Mouse (Mus musculus) ES-E14 (cell line): ENCODE measurements around the gene Spns2. TPM values are rescaled to one million over a fixed set of nuclear protein-coding genes. Genes with fewer than 3 reads are reported as not detected.
A peak's percentile ranks its signal among the peaks of the same experiment; 100 is the strongest.

Source experiments
- DNase-seq: peaks from one replicate; pipeline ENCODE4 v3.0.0-alpha.2; 2013; ENCODE audit warnings: low read depth, low spot score
- H3K27ac ChIP-seq: 2 replicates; pipeline ENCODE4 v1.5.1; 2012; ENCODE audit warnings: low read depth, mild to moderate bottlenecking, low read length, moderate library complexity, mixed read lengths; ENCODE audit not compliant: poor library complexity, insufficient read depth, severe bottlenecking
- H3K36me3 ChIP-seq: 2 replicates; pipeline ENCODE4 v1.6.1; 2012; ENCODE audit warnings: mild to moderate bottlenecking, low read length, moderate library complexity, mixed read lengths; ENCODE audit not compliant: control insufficient read depth, poor library complexity, insufficient read depth, severe bottlenecking
- H3K4me1 ChIP-seq, 2 experiments: fragments of 150-350 bp in 1 of 2; sonication (generic) in 1 of 2; 2 replicates each; pipeline ENCODE4 v1.6.1; 2012; ENCODE audit warnings: low read length in 2 of 2, mild to moderate bottlenecking in 1 of 2, mixed read lengths in 1 of 2; ENCODE audit not compliant: control insufficient read depth in 2 of 2, insufficient read depth in 2 of 2, poor library complexity in 1 of 2
- H3K4me3 ChIP-seq, 2 experiments: fragments of 150-350 bp in 1 of 2; sonication (generic) in 1 of 2; 2 replicates each; pipeline ENCODE4 v1.5.1; 2012; ENCODE audit warnings: low read length in 2 of 2, low read depth in 1 of 2, mild to moderate bottlenecking in 1 of 2, mixed read lengths in 1 of 2; ENCODE audit not compliant: insufficient read depth in 1 of 2, poor library complexity in 1 of 2, severe bottlenecking in 1 of 2
- H3K9ac ChIP-seq: 2 replicates; pipeline ENCODE4 v1.6.1; 2012; ENCODE audit warnings: low read depth, mild to moderate bottlenecking, low read length, mixed read lengths; ENCODE audit not compliant: poor library complexity, insufficient read depth, severe bottlenecking
- H3K9me3 ChIP-seq: fragments of 150-350 bp; sonication (generic); 2 replicates; pipeline ENCODE4 v1.6.1; 2012; ENCODE audit warnings: low read depth, mild to moderate bottlenecking, low read length; ENCODE audit not compliant: control insufficient read depth, insufficient read depth
- CHD2 ChIP-seq: IDR thresholded peaks from 2 replicates; pipeline ENCODE4 v1.6.1; 2014; ENCODE audit warnings: mild to moderate bottlenecking, low read depth, low read length, inconsistent platforms
- HCFC1 ChIP-seq: IDR thresholded peaks from 2 replicates; pipeline ENCODE4 v1.6.1; 2012; ENCODE audit warnings: low read length, inconsistent platforms, borderline replicate concordance; ENCODE audit not compliant: insufficient read depth
- MAFK ChIP-seq: IDR thresholded peaks from 2 replicates; pipeline ENCODE4 v1.6.1; 2014; ENCODE audit warnings: mild to moderate bottlenecking, low read depth, low read length, inconsistent platforms; ENCODE audit not compliant: insufficient read depth
- ZC3H11A ChIP-seq: IDR thresholded peaks from 2 replicates; pipeline ENCODE4 v1.6.1; 2012; ENCODE audit warnings: low read depth, mild to moderate bottlenecking, inconsistent platforms, low read length, borderline replicate concordance
- ZNF384 ChIP-seq: IDR thresholded peaks from 2 replicates; pipeline ENCODE4 v1.6.1; 2012; ENCODE audit warnings: low read depth, low read length, inconsistent platforms
- in situ Hi-C, 2 experiments: fragments of 600-800 bp; cut with MboI; formaldehyde crosslinking; loops; one replicate each; pipeline ENCODE4 v1.15.1; 2025; ENCODE audit warnings: low sequenced_read_pairs in 2 of 2, inconsistent platforms in 1 of 2; ENCODE audit not compliant: unreplicated experiment in 2 of 2
- total RNA-seq: library from RNA; depleted of rRNA; stranded (reverse); fragments of 300-350 nt; gene quantifications from 2 replicates; pipeline ENCODE4 v1.2.3, GENCODE M21; 2012

The Spns2 gene
- total RNA-seq, 1 experiment = 2.4 TPM

GRCm38 (mm10) chr11:72489397-72489796 lies 307 bp downstream of the Spns2 start:
- Histone ChIP-seq H3K9ac (0 out of 2 replicates have a peak overlapping the region, but pooled peaks have one; percentile 4), H3K4me3 (peak overlapping the region; percentile 63 to 86), H3K4me1 (no peaks in the 10 kb centered on the region; a peak in 1 of 4 replicates), H3K27ac (no peak overlapping the region), H3K36me3 (no peaks in the 10 kb centered on the region), H3K9me3 (no peaks in the 10 kb centered on the region)
- TF ChIP-seq CHD2 (no peak), ZC3H11A (no peak), ZNF384 (no peak), MAFK (no peak)
- in situ Hi-C loops = no loop called here
- DNase-seq = peak; percentile 25

GRCm38 (mm10) chr11:72488753-72489271 lies 892 bp downstream of the Spns2 start:
- no peaks in the 10 kb centered on the region for H3K36me3 ChIP-seq
- no peak overlapping the region for H3K27ac ChIP-seq
- no peaks in the 10 kb centered on the region; a peak in 1 of 4 replicates for H3K4me1 ChIP-seq
- no peaks in the 10 kb centered on the region for H3K9me3 ChIP-seq
- peak overlapping the region; percentile 63 to 86 for H3K4me3 ChIP-seq
- H3K9ac ChIP-seq = 0 out of 2 replicates have a peak overlapping the region, but pooled peaks have one; percentile 4
- peak; percentile 21 for DNase-seq
- TF ChIP-seq ZC3H11A = no peak
- no peak for TF ChIP-seq HCFC1
- TF ChIP-seq CHD2 = no peak
- no peak for TF ChIP-seq ZNF384
- no peak for TF ChIP-seq MAFK
- in situ Hi-C loops = no loop called here

- H3K4me3 ChIP-seq = no peak overlapping the region
- DNase-seq = no peak
- H3K4me1 ChIP-seq = no peaks in the 10 kb centered on the region; a peak in 1 of 4 replicates
- in situ Hi-C loops = no loop called here
- no peak overlapping the region for H3K9ac ChIP-seq
- TF ChIP-seq ZNF384 = no peak
- TF ChIP-seq HCFC1 = no peak
- no peak for TF ChIP-seq MAFK
- TF ChIP-seq CHD2 = no peak
- TF ChIP-seq ZC3H11A = no peak
- H3K27ac ChIP-seq = no peak overlapping the region
- H3K9me3 ChIP-seq = no peaks in the 10 kb centered on the region
- no peaks in the 10 kb centered on the region for H3K36me3 ChIP-seq
These were observed 2.0 kb downstream of the Spns2 start for GRCm38 (mm10) chr11:72487739-72488138.

DNA sequence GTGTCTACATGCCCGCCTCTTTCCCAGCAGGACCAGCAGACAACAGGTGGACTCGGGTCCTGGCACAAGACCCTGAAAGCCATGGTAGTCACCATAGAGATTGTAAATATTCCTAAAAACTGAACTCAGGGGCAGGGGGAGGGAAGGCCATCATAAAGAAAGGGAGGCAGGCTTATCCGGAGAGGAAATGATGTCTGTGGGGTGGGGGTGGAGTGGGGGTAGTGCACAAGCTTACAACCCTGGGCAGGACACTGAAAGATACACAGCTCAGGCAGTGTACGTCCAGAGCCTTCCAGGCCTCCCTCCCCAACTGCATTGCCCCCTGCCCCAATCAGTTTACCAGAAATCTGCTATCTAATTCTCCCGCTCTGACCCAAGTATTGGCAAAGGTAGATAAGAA lies 2.5 kb downstream of the Spns2 start:
- H3K9ac ChIP-seq = no peak overlapping the region
- H3K4me3 ChIP-seq = no peak overlapping the region
- DNase-seq = no peak
- H3K27ac ChIP-seq = no peak overlapping the region
- no peaks in the 10 kb centered on the region for H3K9me3 ChIP-seq
- in situ Hi-C loops = no loop called here
- H3K36me3 ChIP-seq = no peaks in the 10 kb centered on the region
- TF ChIP-seq ZC3H11A (no peak), MAFK (no peak), ZNF384 (no peak), CHD2 (no peak), HCFC1 (no peak)
- H3K4me1 ChIP-seq = no peaks in the 10 kb centered on the region; a peak in 1 of 4 replicates

DNA sequence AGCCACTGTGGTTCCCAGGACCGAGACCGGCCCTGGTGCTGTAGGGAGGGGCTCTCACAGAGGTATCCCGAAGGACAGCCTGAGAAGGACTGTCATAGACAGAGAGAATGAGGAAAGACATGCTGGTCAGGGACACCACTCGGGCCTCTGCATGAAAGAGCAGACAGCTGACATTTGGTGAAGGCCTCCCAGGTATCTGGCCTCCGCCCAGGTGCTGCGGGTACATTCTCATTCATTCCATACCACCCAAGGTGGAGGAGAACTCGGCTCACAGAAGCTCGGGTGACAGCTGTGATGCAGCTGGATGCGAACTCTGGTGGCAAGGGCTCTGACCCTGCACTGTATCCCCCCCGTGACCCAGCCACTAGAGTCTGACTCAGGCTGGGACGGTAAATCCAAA lies 3.7 kb downstream of the Spns2 start:
- Histone ChIP-seq H3K4me3 (no peak overlapping the region), H3K36me3 (no peaks in the 10 kb centered on the region), H3K9me3 (no peaks in the 10 kb centered on the region), H3K9ac (no peak overlapping the region), H3K4me1 (no peaks in the 10 kb centered on the region; a peak in 1 of 4 replicates), H3K27ac (no peak overlapping the region)
- DNase-seq = no peak
- in situ Hi-C loops = no loop called here
- TF ChIP-seq HCFC1 = no peak
- no peak for TF ChIP-seq CHD2
- TF ChIP-seq MAFK = no peak
- no peak for TF ChIP-seq ZC3H11A
- no peak for TF ChIP-seq ZNF384
